Mouse (Mus musculus) hindbrain, embryonic 13.5 days (tissue): ENCODE measurements around the gene Gm5089. TPM values are rescaled to one million over a fixed set of nuclear protein-coding genes. Genes with fewer than 3 reads are reported as not detected.

Experiments
- ATAC-seq: fragments of 200-750 bp; cut with Nextera tagmentation; 2 replicates; pipeline ENCODE4 v1.8.0; 2017; ENCODE audit warnings: moderate TSS enrichment; ENCODE audit not compliant: low FRiP score
- H3K27ac ChIP-seq: fragments of 300-500 bp; sonication (generic); 2 replicates; pipeline ENCODE4 v1.5.1; 2015; ENCODE audit warnings: inconsistent platforms, mild to moderate bottlenecking, moderate library complexity
- H3K27me3 ChIP-seq: fragments of 300-500 bp; sonication (generic); 2 replicates; pipeline ENCODE4 v1.6.1; 2015; ENCODE audit warnings: mild to moderate bottlenecking, inconsistent platforms
- H3K36me3 ChIP-seq: fragments of 300-500 bp; sonication (generic); 2 replicates; pipeline ENCODE4 v1.6.1; 2015; ENCODE audit warnings: mild to moderate bottlenecking, inconsistent platforms
- H3K4me1 ChIP-seq: fragments of 300-500 bp; sonication (generic); replicated peaks from 2 replicates; pipeline ENCODE4 v1.6.1; 2015; ENCODE audit warnings: inconsistent platforms
- H3K4me2 ChIP-seq: fragments of 300-500 bp; sonication (generic); 2 replicates; pipeline ENCODE4 v1.6.1; 2015; ENCODE audit warnings: inconsistent platforms, mild to moderate bottlenecking, moderate library complexity
- H3K4me3 ChIP-seq: fragments of 300-500 bp; sonication (generic); 2 replicates; pipeline ENCODE4 v1.5.1; 2015; ENCODE audit warnings: mild to moderate bottlenecking, inconsistent platforms
- H3K9ac ChIP-seq: fragments of 300-500 bp; sonication (generic); 2 replicates; pipeline ENCODE4 v1.6.1; 2015; ENCODE audit warnings: mild to moderate bottlenecking, inconsistent platforms
- H3K9me3 ChIP-seq: fragments of 300-500 bp; sonication (generic); 2 replicates; pipeline ENCODE4 v1.6.1; 2016; ENCODE audit warnings: inconsistent platforms
- WGBS: fragments of 180-500 bp; shearing (Covaris S2); methylation state at CpG from one replicate; pipeline ENCODE4 v1.1.7; 2015; 5-methylcytosine and 5-hydroxymethylcytosine counted together
- polyA plus RNA-seq: library from polyadenylated mRNA; unstranded; fragments of >200 nt; fragmentation: Nextera tagmentation; extraction: Ambion mirVana; gene quantifications from 2 replicates; pipeline ENCODE4 v1.2.1, GENCODE M21; 2015

Gene Gm5089
- polyA plus RNA-seq, 1 experiment from 2014 or later: 3.0 TPM

DNA sequence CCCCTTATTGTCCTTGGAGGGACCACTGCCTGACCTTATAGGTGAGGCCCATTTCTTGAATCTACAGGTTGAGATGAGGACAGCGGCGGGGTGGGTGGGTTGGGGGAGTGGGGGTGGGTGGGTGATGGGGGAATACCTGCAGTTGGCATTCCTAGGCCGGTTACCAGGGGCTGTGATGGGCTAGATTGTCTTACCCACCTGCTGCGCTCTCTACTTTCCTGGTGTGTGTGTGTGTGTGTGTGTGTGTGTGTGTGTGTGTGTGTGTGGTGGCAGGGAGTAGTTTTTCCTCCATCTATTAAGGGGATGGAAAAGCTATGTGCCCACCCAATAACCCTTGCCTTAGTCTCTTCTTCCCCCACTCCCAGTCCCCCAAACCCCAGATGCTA, 33.5 kb upstream of the Gm5089 start:
- peaks cover 14% of the 10 kb centered on the region for H3K4me1 ChIP-seq
- no peak for ATAC-seq
- peak overlapping the region; percentile 44 for H3K9ac ChIP-seq
- H3K4me3 ChIP-seq: peak overlapping the region; percentile 15; the same call in 1 of the 2 replicates
- peaks cover 81% of the 10 kb centered on the region for H3K27me3 ChIP-seq
- peak overlapping the region; percentile 48; the same call in 1 of the 2 replicates for H3K27ac ChIP-seq
- peak overlapping the region; percentile 52 for H3K4me2 ChIP-seq
- WGBS: 14% methylated on average over 4 of the region's 4 CpGs
- H3K9me3 ChIP-seq: no peaks in the 10 kb centered on the region
- no peaks in the 10 kb centered on the region for H3K36me3 ChIP-seq

DNA sequence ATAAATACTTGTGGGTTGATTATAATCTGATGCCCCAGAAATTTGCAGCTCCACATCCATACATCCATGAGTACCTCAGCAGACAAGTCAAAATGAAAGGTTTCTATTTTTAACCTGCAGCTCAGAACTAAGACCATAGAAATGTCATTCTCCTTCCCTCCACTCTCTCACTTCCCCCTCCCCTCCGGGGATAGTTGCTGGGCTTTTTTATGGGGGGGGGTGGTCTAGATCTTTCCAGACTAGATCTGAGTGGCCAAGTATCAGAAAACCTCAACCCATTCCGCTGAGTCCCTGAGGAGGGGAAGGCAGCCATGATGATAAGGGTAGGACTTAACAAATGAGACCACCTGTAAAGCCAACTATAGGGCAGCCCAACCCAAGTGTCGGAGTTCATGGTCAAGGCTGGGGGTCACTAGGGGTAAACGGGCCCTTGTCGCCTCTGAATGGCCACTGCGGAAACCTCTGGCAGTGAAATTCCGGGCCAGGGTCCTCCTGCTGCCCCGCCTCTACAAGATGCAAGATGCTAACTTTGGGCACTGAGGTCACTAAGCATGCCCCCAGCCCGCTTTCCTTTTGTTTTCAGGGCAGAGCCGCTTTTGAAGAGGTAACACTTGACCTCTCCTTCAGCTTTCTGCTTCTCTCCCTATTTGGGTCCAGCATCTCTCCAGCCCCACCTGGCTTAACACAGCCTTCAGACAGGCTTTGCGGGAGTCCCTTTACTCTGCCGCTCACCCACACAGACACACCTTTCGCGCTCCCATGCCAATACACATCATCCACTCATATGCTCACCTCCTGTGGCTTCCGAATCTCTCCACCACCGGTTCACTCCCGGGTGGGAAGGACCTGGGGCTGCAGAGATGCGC, 32.9 kb upstream of the Gm5089 start:
- Histone ChIP-seq H3K36me3 (no peaks in the 10 kb centered on the region), H3K27me3 (peaks cover 80% of the 10 kb centered on the region), H3K4me1 (peaks cover 17% of the 10 kb centered on the region), H3K9ac (peak overlapping the region; percentile 44), H3K4me2 (peak overlapping the region; percentile 52), H3K27ac (peak overlapping the region; percentile 81), H3K9me3 (no peaks in the 10 kb centered on the region), H3K4me3 (peak overlapping the region; percentile 58; the same call in 1 of the 2 replicates)
- ATAC-seq: no peak
- 5% methylated on average over 18 of the region's 18 CpGs for WGBS

GRCm38 (mm10) chr14:122483024-122483385, 32.1 kb upstream of the Gm5089 start:
- H3K4me2 ChIP-seq: peak overlapping the region; percentile 52
- no peaks in the 10 kb centered on the region for H3K36me3 ChIP-seq
- H3K27me3 ChIP-seq: peaks cover 86% of the 10 kb centered on the region
- H3K9ac ChIP-seq: peak overlapping the region; percentile 77
- H3K27ac ChIP-seq: peak overlapping the region; percentile 81
- 2% methylated on average over 5 of the region's 5 CpGs for WGBS
- ATAC-seq: no peak
- H3K4me1 ChIP-seq: peaks cover 21% of the 10 kb centered on the region
- peak overlapping the region; percentile 58 for H3K4me3 ChIP-seq
- H3K9me3 ChIP-seq: no peaks in the 10 kb centered on the region

DNA sequence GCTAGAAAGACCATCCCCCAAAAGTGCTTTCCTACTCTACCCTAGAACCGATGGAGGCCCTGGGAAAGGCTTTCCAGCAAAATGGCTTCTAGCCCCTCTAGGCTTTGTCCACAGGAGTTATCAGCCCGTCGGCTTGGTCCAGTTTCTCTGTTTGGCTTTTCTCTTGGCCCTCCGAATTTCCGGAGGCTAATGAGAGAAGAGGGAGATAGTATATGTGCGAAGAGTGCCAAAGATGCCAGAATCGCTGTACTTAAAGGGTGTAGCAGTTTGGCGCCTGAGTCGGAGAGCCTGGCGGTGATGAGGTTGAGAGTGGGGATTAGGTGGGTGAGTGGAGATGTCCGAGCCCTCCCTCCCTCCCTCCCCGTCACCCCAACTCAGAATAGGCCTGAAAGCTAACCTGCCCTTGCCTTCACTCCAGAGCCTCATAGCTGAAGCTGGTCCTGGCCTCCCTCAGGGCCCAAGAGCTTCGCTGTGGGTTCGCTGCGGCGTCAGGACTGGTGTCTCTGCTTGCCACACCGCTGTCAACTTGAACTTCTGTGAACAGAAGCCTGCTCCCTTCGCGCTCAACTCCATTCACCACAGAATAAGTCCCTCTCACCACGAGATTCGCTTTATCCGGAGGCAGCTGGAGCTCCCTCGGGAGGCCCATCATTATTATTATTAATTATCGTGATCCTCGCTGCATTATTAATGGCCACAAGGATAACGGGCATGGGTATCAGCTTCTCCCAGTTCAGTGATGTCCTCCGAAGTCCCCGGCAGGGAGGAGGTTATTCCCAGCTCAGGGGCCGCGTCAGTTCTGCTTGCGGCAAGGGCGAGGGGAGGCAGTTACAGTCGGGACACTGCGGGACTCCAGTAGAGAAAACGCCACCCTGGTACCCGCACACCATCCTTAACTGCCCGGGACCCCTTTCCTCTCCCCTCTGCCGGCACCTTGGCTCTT, 31.4 kb upstream of the Gm5089 start:
- Histone ChIP-seq H3K9ac (peak overlapping the region; percentile 77), H3K4me3 (peak overlapping the region; percentile 58), H3K27me3 (peaks cover 82% of the 10 kb centered on the region), H3K9me3 (no peaks in the 10 kb centered on the region), H3K36me3 (no peaks in the 10 kb centered on the region), H3K4me2 (peak overlapping the region; percentile 52), H3K4me1 (peaks cover 21% of the 10 kb centered on the region), H3K27ac (peak overlapping the region; percentile 81)
- peak; percentile 35 for ATAC-seq
- 1% methylated on average over 38 of the region's 38 CpGs for WGBS

DNA sequence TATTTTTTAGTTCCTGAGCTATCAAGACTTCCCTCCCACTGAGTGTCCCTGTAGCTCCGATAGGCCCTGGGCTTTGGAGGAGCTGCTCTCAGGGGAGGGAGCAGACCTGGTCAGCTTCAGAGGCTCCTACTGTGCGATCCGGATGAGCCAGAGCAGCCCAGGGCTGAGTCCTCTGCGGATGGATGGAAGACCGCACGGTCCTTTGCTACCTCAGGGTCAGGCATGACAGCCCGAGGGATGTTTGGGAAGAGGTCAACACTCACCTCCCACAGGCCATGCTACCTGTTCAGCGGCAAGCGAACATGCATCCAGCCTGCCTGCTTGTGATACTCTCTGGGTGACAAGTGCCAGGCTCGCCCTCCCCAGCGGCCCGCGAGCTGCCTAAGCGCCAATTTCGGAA, 30.3 kb upstream of the Gm5089 start:
- H3K27me3 ChIP-seq: peaks cover 78% of the 10 kb centered on the region
- no peaks in the 10 kb centered on the region for H3K9me3 ChIP-seq
- peak overlapping the region; percentile 58 for H3K4me3 ChIP-seq
- no peak for ATAC-seq
- peak overlapping the region; percentile 77 for H3K9ac ChIP-seq
- H3K4me1 ChIP-seq: peaks cover 22% of the 10 kb centered on the region
- no peaks in the 10 kb centered on the region; the same call in 1 of the 2 replicates for H3K36me3 ChIP-seq
- peak overlapping the region; percentile 52 for H3K4me2 ChIP-seq
- H3K27ac ChIP-seq: peak overlapping the region; percentile 81
- 7% methylated on average over 15 of the region's 15 CpGs for WGBS

- H3K9ac ChIP-seq: peak overlapping the region; percentile 77
- no peaks in the 10 kb centered on the region for H3K9me3 ChIP-seq
- H3K27ac ChIP-seq: peak overlapping the region; percentile 62
- H3K4me3 ChIP-seq: peak overlapping the region; percentile 58
- peaks cover 75% of the 10 kb centered on the region for H3K27me3 ChIP-seq
- H3K36me3 ChIP-seq: no peaks in the 10 kb centered on the region; the same call in 1 of the 2 replicates
- ATAC-seq: no peak
- H3K4me2 ChIP-seq: peak overlapping the region; percentile 52
- H3K4me1 ChIP-seq: peaks cover 30% of the 10 kb centered on the region
- 6% methylated on average over 2 of the region's 2 CpGs for WGBS
Observed at GRCm38 (mm10) chr14:122480355-122480754, 29.4 kb upstream of the Gm5089 start.

- H3K4me3 ChIP-seq: peak overlapping the region; percentile 58
- H3K27ac ChIP-seq: peak overlapping the region; percentile 73
- H3K27me3 ChIP-seq: peaks cover 72% of the 10 kb centered on the region
- 9% methylated on average over 17 of the region's 17 CpGs for WGBS
- H3K9me3 ChIP-seq: no peaks in the 10 kb centered on the region
- no peak for ATAC-seq
- no peaks in the 10 kb centered on the region; the same call in 1 of the 2 replicates for H3K36me3 ChIP-seq
- peaks cover 32% of the 10 kb centered on the region for H3K4me1 ChIP-seq
- H3K4me2 ChIP-seq: peak overlapping the region; percentile 56
- H3K9ac ChIP-seq: peak overlapping the region; percentile 87
Observed at GRCm38 (mm10) chr14:122479461-122480109, 28.7 kb upstream of the Gm5089 start.

DNA sequence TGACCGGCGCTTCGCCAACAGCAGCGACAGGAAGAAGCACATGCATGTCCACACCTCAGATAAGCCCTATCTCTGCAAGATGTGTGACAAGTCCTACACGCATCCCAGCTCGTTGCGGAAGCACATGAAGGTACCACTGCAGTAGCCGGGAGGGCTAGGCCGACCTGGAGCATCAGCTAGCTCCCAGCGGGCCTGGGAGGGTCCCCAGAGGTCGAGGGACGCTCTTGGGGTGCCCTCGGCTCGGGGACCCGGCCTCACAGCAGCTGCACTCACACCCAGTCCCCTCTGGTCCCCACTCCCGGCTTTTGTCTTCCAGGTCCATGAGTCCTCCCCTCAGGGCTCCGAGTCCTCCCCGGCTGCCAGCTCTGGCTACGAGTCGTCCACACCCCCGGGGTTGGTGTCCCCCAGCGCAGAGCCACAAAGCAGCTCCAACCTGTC, 27.7 kb upstream of the Gm5089 start:
- peak overlapping the region; percentile 56 for H3K4me2 ChIP-seq
- no peak for ATAC-seq
- WGBS: 1% methylated on average over 22 of the region's 22 CpGs
- H3K9me3 ChIP-seq: no peaks in the 10 kb centered on the region
- peaks cover 36% of the 10 kb centered on the region for H3K4me1 ChIP-seq
- peak overlapping the region; percentile 87 for H3K27ac ChIP-seq
- peak overlapping the region; percentile 58 for H3K4me3 ChIP-seq
- peak overlapping the region; percentile 87 for H3K9ac ChIP-seq
- H3K27me3 ChIP-seq: peaks cover 68% of the 10 kb centered on the region
- H3K36me3 ChIP-seq: no peaks in the 10 kb centered on the region; the same call in 1 of the 2 replicates

DNA sequence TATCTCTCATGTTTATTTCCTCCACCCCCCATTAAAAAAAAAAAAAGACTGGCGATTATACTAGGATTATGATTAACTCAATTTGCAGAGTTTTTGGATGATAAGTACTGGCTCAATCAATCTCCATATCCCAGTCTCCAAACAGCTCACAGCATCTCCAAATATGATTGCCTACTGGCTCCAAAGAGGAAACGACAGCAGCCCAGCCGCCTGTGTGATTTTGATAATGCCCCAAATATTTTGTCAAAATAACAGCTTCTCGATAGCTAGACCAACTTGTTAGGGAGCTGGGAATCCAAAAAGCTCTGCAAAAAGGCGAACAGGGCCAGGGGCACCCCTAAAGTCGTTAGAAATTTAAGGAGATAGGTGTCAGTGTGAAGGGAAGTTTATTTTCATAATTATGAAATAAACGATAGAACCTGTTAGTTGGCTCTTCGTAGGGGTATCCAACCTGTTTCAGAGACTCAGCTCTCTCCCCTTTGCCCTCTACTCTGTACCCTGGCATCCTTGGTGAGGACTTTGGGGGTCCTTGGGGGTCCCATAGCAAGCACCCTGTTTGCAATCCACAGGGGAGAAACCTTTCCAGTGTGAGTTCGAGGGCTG, 27.2 kb upstream of the Gm5089 start:
- peak overlapping the region; percentile 58 for H3K4me3 ChIP-seq
- H3K27ac ChIP-seq: peak overlapping the region; percentile 87
- H3K27me3 ChIP-seq: peaks cover 68% of the 10 kb centered on the region
- H3K4me2 ChIP-seq: peak overlapping the region; percentile 56
- no peaks in the 10 kb centered on the region for H3K9me3 ChIP-seq
- 1% methylated on average over 9 of the region's 9 CpGs for WGBS
- peaks cover 35% of the 10 kb centered on the region for H3K4me1 ChIP-seq
- H3K9ac ChIP-seq: peak overlapping the region; percentile 87
- no peak for ATAC-seq
- no peaks in the 10 kb centered on the region; the same call in 1 of the 2 replicates for H3K36me3 ChIP-seq

- Histone ChIP-seq H3K4me1 (peaks cover 32% of the 10 kb centered on the region), H3K36me3 (no peaks in the 10 kb centered on the region; the same call in 1 of the 2 replicates), H3K9ac (peak overlapping the region; percentile 87), H3K27ac (peak overlapping the region; percentile 96), H3K4me3 (peak overlapping the region; percentile 58), H3K9me3 (no peaks in the 10 kb centered on the region), H3K4me2 (peak overlapping the region; percentile 56), H3K27me3 (peaks cover 68% of the 10 kb centered on the region)
- WGBS: under 1% methylated on average over 20 of the region's 20 CpGs
- ATAC-seq: no peak
Observed at GRCm38 (mm10) chr14:122477261-122477671, 26.4 kb upstream of the Gm5089 start.

DNA sequence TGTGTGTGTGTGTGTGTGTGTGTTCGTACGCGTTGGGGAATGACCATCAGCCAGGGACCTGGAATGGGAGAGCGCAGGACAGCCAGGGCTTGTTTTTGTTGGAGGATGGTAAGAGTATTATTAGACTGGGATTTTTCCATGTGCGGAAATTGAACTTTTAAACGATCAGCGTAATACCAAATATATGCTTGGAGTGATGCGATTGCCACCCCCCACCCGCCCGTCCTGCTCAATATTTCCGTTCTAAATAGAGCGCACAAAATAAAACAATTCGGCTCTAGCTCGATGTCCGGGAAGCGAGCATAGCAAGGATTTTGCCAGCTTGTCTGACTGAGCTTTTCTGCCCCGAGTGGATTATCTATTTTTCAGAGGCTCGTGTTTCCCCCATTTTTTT, 25.9 kb upstream of the Gm5089 start:
- Histone ChIP-seq H3K4me2 (peak overlapping the region; percentile 56), H3K9me3 (no peaks in the 10 kb centered on the region), H3K36me3 (no peaks in the 10 kb centered on the region; the same call in 1 of the 2 replicates), H3K27ac (peak overlapping the region; percentile 96), H3K9ac (peak overlapping the region; percentile 87), H3K4me1 (peaks cover 32% of the 10 kb centered on the region), H3K27me3 (peaks cover 66% of the 10 kb centered on the region), H3K4me3 (peak overlapping the region; percentile 58)
- under 1% methylated on average over 18 of the region's 18 CpGs for WGBS
- no peak for ATAC-seq
